Mouse (Mus musculus): ENCODE data around the gene Lrrc19. TPM values are rescaled to one million over a fixed set of nuclear protein-coding genes. Genes with fewer than 3 reads are reported as not detected.
"Not testable (repeated sequence)": the region's sequence is repeated elsewhere in the genome, so short reads cannot be mapped to it uniquely, and the experiment has no call there.

Lrrc19 gene
- not detected in 2 replicates for polyA plus RNA-seq (2012; rRNA removed)

- no peak for DNase-seq (ENCODE audit: low read depth)
Observed at GRCm38 (mm10) chr4:94649920-94650319, at the start of gene Lrrc19. Lrrc19 (minus strand) TSS chr4:94650144.

- DNase-seq (ENCODE audit: low read depth), result no peak
Observed at GRCm38 (mm10) chr4:94696368-94696767, 46.4 kb upstream of the Lrrc19 start.

- no peak for DNase-seq (ENCODE audit: low read depth)
Observed at GRCm38 (mm10) chr4:94692175-94692574, 42.2 kb upstream of the Lrrc19 start.

- DNase-seq (ENCODE audit: low read depth), result no peak
Observed at GRCm38 (mm10) chr4:94691078-94691477, 41.1 kb upstream of the Lrrc19 start.

- DNase-seq (ENCODE audit: low read depth), result not testable (repeated sequence)
Observed at GRCm38 (mm10) chr4:94689804-94690203, 39.9 kb upstream of the Lrrc19 start.

GRCm38 (mm10) chr4:94683305-94683704, 33.4 kb upstream of the Lrrc19 start:
- DNase-seq (ENCODE audit: low read depth), result no peak

- DNase-seq (ENCODE audit: low read depth), result no peak
Observed at GRCm38 (mm10) chr4:94682029-94682428, 32.1 kb upstream of the Lrrc19 start.

GRCm38 (mm10) chr4:94681181-94681580, 31.2 kb upstream of the Lrrc19 start:
- DNase-seq (ENCODE audit: low read depth), result no peak

GRCm38 (mm10) chr4:94680662-94681061, 30.7 kb upstream of the Lrrc19 start:
- no peak for DNase-seq (ENCODE audit: low read depth)

GRCm38 (mm10) chr4:94669718-94670117, 19.8 kb upstream of the Lrrc19 start:
- no peak for DNase-seq (ENCODE audit: low read depth)

- not testable (repeated sequence) for DNase-seq (ENCODE audit: low read depth)
Observed at GRCm38 (mm10) chr4:94650426-94651175, 657 bp upstream of the Lrrc19 start.

GRCm38 (mm10) chr4:94643141-94643540, 6.8 kb downstream of the Lrrc19 start:
- DNase-seq (ENCODE audit: low read depth), result no peak

- DNase-seq (ENCODE audit: low read depth), result no peak
Observed at GRCm38 (mm10) chr4:94620077-94620476, 29.9 kb downstream of the Lrrc19 start.

GRCm38 (mm10) chr4:94614627-94615006, 35.3 kb downstream of the Lrrc19 start:
- no peak for DNase-seq (ENCODE audit: low read depth)

- DNase-seq (ENCODE audit: low read depth), result peak; percentile 66
Observed at GRCm38 (mm10) chr4:94613972-94614626, 35.8 kb downstream of the Lrrc19 start, which contains the start of gene Ift74. Ift74 (plus strand) TSS chr4:94614491.

GRCm38 (mm10) chr4:94610339-94610738, 39.6 kb downstream of the Lrrc19 start:
- DNase-seq (ENCODE audit: low read depth), result no peak

GRCm38 (mm10) chr4:94605591-94605990, 44.4 kb downstream of the Lrrc19 start:
- DNase-seq (ENCODE audit: low read depth), result no peak

GRCm38 (mm10) chr4:94604452-94605019, 45.4 kb downstream of the Lrrc19 start:
- DNase-seq (ENCODE audit: low read depth), result no peak

GRCm38 (mm10) chr4:94603031-94603629, 46.8 kb downstream of the Lrrc19 start, which contains the start of gene Plaa:
Plaa (minus strand) TSS chr4:94603244.
- peak; percentile 44 for DNase-seq (ENCODE audit: low read depth)

- no peak for DNase-seq (ENCODE audit: low read depth)
Observed at GRCm38 (mm10) chr4:94602496-94603030, 47.4 kb downstream of the Lrrc19 start.

- no peak for DNase-seq (ENCODE audit: low read depth)
Observed at GRCm38 (mm10) chr4:94601395-94601794, 48.5 kb downstream of the Lrrc19 start.

GRCm38 (mm10) chr4:94592709-94593108, 57.2 kb downstream of the Lrrc19 start:
- DNase-seq (ENCODE audit: low read depth), result no peak

Data from gonadal fat pad, adult 2 months (tissue).